Comparison of ENCODE assay signal across 7 mouse cellular contexts in the genomic region with DNA sequence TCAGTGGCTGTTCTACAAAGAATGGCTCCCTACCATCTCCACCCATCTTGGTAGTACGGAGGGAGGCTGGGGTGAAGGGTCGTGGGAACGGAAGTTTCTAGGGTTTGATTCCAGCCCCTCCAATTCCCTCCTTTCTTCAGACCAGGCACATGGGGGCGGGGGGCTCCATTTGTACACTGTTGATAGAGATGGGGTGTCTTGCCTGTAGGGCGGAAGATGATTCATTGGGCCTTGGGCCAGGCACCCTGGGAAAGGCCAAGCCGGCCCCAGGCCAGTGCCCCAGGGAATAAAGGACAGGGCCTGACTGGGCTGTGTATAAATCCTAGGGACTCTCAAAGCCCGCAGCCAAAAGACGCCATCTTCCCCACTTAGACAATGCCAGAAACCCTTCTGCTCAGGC. TPM values are rescaled to one million over a fixed set of nuclear protein-coding genes. Genes with fewer than 3 reads are reported as not detected.
DNase-seq lines count a peak whose midpoint lies in the region; ATAC-seq and TF ChIP-seq lines count a peak whose summit lies in the region.

No protein-coding gene starts in this region.

- DNase-seq in adrenal gland, postnatal 14 days, result peak; percentile 74
- DNase-seq in heart, postnatal 4 days, result peak; percentile 64
- no peak for DNase-seq in liver, embryonic 13.5 days
- no peak for DNase-seq in left cerebral cortex, adult 11 months (ENCODE audit: low spot score)
- no peak for DNase-seq in left cerebral cortex, adult 9 months (ENCODE audit: low spot score in 2 of 2)
- no peak for DNase-seq in urinary bladder, postnatal 14 days (ENCODE audit: low spot score)

- H3K36me3 ChIP-seq in ES-Bruce4 (ENCODE audit: control insufficient read depth, insufficient read depth, low read length, poor library complexity, severe bottlenecking), result no peaks in the 10 kb centered on the region
- H3K36me3 ChIP-seq in liver, embryonic 13.5 days, result no peaks in the 10 kb centered on the region

- H3K4me3 ChIP-seq in ES-Bruce4 (ENCODE audit: low read depth, low read length), result no peak overlapping the region
- H3K4me3 ChIP-seq in liver, embryonic 13.5 days (replicated peaks), result no peak overlapping the region

- TF ChIP-seq POLR2A in ES-Bruce4 (IDR thresholded peaks at IDR 0.05; ENCODE audit: insufficient read depth, low read length), result no peak

- no peak for TF ChIP-seq CTCF in ES-Bruce4 (IDR thresholded peaks at IDR 0.05; ENCODE audit: low read depth, low read length)

- ATAC-seq in liver, embryonic 13.5 days (ENCODE audit: low read depth), result 0 out of 2 replicates have a peak, but pooled peaks have one; percentile 24

- H3K9me3 ChIP-seq in ES-Bruce4 (replicated peaks; ENCODE audit: control insufficient read depth, insufficient read depth, low read length, poor library complexity, severe bottlenecking), result no peaks in the 10 kb centered on the region
- H3K9me3 ChIP-seq in liver, embryonic 13.5 days (replicated peaks), result no peaks in the 10 kb centered on the region

- no peak for TF ChIP-seq EP300 in ES-Bruce4 (IDR thresholded peaks at IDR 0.05; ENCODE audit: insufficient read depth, low read depth, low read length)

- H3K4me2 ChIP-seq in liver, embryonic 13.5 days, result no peak overlapping the region

- H3K27ac ChIP-seq in ES-Bruce4 (ENCODE audit: insufficient read depth, low read length), result no peak overlapping the region
- H3K27ac ChIP-seq in liver, embryonic 13.5 days, result no peak overlapping the region

- WGBS in liver, embryonic 13.5 days (ENCODE audit: insufficient replicate concordance), result 75% methylated on average over 8 of the region's 8 CpGs

- H3K9ac ChIP-seq in ES-Bruce4 (ENCODE audit: low read depth, poor library complexity, severe bottlenecking), result peak overlapping the region; percentile 13; the same call in 1 of the 2 replicates
- H3K9ac ChIP-seq in liver, embryonic 13.5 days, result no peak overlapping the region

- no peaks in the 10 kb centered on the region for H3K27me3 ChIP-seq in ES-Bruce4 (ENCODE audit: control insufficient read depth, insufficient read depth, low read length, poor library complexity, severe bottlenecking)
- no peaks in the 10 kb centered on the region for H3K27me3 ChIP-seq in liver, embryonic 13.5 days

- H3K4me1 ChIP-seq in ES-Bruce4 (ENCODE audit: control insufficient read depth, insufficient read depth, low read length), result no peaks in the 10 kb centered on the region
- peaks cover 37% of the 10 kb centered on the region for H3K4me1 ChIP-seq in liver, embryonic 13.5 days (replicated peaks)

RNA-seq across cellular contexts. Expression of gene Arhgef17, which starts 23.8 kb away (rescaled TPM):
- 21.0 and 25.5 TPM in 2 replicates for polyA plus RNA-seq in ES-Bruce4 (2011; ENCODE audit: insufficient read depth, insufficient read length, low read depth, missing spikeins)
- 43.9 and 47.2 TPM in 2 replicates for total RNA-seq in adrenal gland, postnatal 14 days (2021)
- total RNA-seq in heart, postnatal 4 days (2021), result 10 to 100 TPM; 37.0 to 38.4 TPM
- 0.53 and 0.83 TPM in 2 replicates for polyA plus RNA-seq in liver, embryonic 13.5 days (2015; fragmentation: Nextera tagmentation; extraction: Ambion mirVana)

RNA-seq across cellular contexts. Expression of gene Relt, which starts 44.8 kb away (rescaled TPM):
- 10.6 and 14.1 TPM in 2 replicates for polyA plus RNA-seq in ES-Bruce4 (2011; ENCODE audit: insufficient read depth, insufficient read length, low read depth, missing spikeins)
- total RNA-seq in adrenal gland, postnatal 14 days (2021), result 3.1 and 5.8 TPM in 2 replicates
- 1 to 10 TPM; 5.6 to 6.4 TPM for total RNA-seq in heart, postnatal 4 days (2021)
- polyA plus RNA-seq in liver, embryonic 13.5 days (2015; fragmentation: Nextera tagmentation; extraction: Ambion mirVana), result 15.3 and 16.7 TPM in 2 replicates

Comparison
In these comparisons a context has a peak if more than half of its experiments do, and no peak if none do; other contexts are left out.
1. DNase-seq: peak in adrenal gland, postnatal 14 days (single experiment) and heart, postnatal 4 days (single experiment); none in liver, embryonic 13.5 days (single experiment), left cerebral cortex, adult 11 months (single experiment), left cerebral cortex, adult 9 months (0 of 2) and urinary bladder, postnatal 14 days (single experiment).